Comparison of ENCODE assay signal across 20 mouse cellular contexts in the genomic region with DNA sequence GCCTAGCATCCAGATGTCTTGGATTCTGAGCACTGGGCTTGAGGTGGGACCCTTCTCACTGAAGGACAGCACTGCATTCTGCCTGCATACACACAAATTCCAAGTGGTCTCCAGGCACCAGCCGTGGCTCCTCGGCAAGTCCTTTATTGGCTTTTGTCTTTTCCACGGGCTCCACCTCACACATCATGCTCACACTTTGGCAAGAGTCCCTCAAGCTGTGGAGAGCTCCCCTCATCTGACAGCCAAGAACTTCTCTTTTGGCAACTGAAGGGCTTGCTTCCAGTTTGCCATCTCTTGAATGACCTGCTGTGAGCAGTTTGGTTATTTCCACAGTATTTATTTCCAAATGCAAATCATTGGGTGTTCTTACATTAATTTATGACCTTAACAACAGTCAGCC. TPM values are rescaled to one million over a fixed set of nuclear protein-coding genes. Genes with fewer than 3 reads are reported as not detected.
DNase-seq lines count a peak whose midpoint lies in the region; ATAC-seq and TF ChIP-seq lines count a peak whose summit lies in the region.
"Had no signal": no experiment of that assay in that cellular context is flagged by ENCODE, and none has a peak within 500 bp of the region (broad histone marks: within the 10 kb centered on the region; RNA-seq: fewer than 3 reads in every experiment).

No protein-coding gene starts in this region.

- no peak for ATAC-seq in forebrain, embryonic 14.5 days
- no peak for ATAC-seq in forebrain, embryonic 12.5 days (ENCODE audit: low FRiP score)
- no peak for ATAC-seq in lung, embryonic 14.5 days (ENCODE audit: insufficient read depth)
- ATAC-seq: forebrain, postnatal 0 days; lung, postnatal 0 days had no signal

- TF ChIP-seq CTCF in lung, embryonic 14.5 days (IDR thresholded peaks at IDR 0.05; ENCODE audit: low read depth) = no peak
- TF ChIP-seq CTCF in brain, embryonic 14.5 days (IDR thresholded peaks at IDR 0.05; ENCODE audit: borderline replicate concordance, extremely low read depth, insufficient read depth, insufficient read length) = no peak
- TF ChIP-seq CTCF in olfactory bulb, adult 2 months (IDR thresholded peaks at IDR 0.05; ENCODE audit: insufficient read depth, low read depth, low read length) = no peak

- no peak overlapping the region for H3K4me3 ChIP-seq in forebrain, embryonic 14.5 days (ENCODE audit: low read depth, low read length)
- no peak overlapping the region for H3K4me3 ChIP-seq in forebrain, embryonic 12.5 days (replicated peaks)
- H3K4me3 ChIP-seq in lung, embryonic 14.5 days (ENCODE audit: low read depth, low read length) = no peak overlapping the region
- H3K4me3 ChIP-seq in olfactory bulb, adult 2 months (ENCODE audit: insufficient read depth, low read depth, low read length) = no peak overlapping the region
- H3K4me3 ChIP-seq: erythroblast, embryonic 14.5 days; limb, embryonic 15.5 days; liver, embryonic 15.5 days; megakaryocyte, embryonic 14.5 days; neural tube, embryonic 15.5 days had no signal

- H3K9me3 ChIP-seq in forebrain, embryonic 14.5 days (replicated peaks; ENCODE audit: control insufficient read depth, low read length) = no peaks in the 10 kb centered on the region
- H3K9me3 ChIP-seq in forebrain, embryonic 12.5 days = no peaks in the 10 kb centered on the region
- H3K9me3 ChIP-seq in lung, embryonic 14.5 days (ENCODE audit: low read depth, low read length) = no peaks in the 10 kb centered on the region
- H3K9me3 ChIP-seq: limb, embryonic 15.5 days; neural tube, embryonic 15.5 days had no signal

- DNase-seq in forebrain, embryonic 14.5 days (ENCODE audit: low spot score) = peak; percentile 36
- peak; percentile 3 for DNase-seq in lung, embryonic 14.5 days
- DNase-seq in lung, postnatal 36 days = no peak
- DNase-seq in brain, embryonic 14.5 days (ENCODE audit: low read depth) = peak; percentile 32
- no peak for DNase-seq in right cerebral cortex, adult 2 months (ENCODE audit: low spot score in 2 of 2)
- DNase-seq: adrenal gland, adult 2 months; B cell, adult 2 months; forebrain, postnatal 0 days; heart, postnatal 10 days; kidney, adult 11 months; midbrain, embryonic 14.5 days had no signal

- H3K4me2 ChIP-seq in forebrain, embryonic 14.5 days (ENCODE audit: low read length) = no peak overlapping the region
- H3K4me2 ChIP-seq in forebrain, embryonic 12.5 days = no peak overlapping the region
- no peak overlapping the region for H3K4me2 ChIP-seq in lung, embryonic 14.5 days
- H3K4me2 ChIP-seq: heart, embryonic 11.5 days; limb, embryonic 15.5 days; liver, embryonic 15.5 days; neural tube, embryonic 15.5 days had no signal

- peaks cover 11% of the 10 kb centered on the region; the same call in 1 of the 2 replicates for H3K4me1 ChIP-seq in forebrain, embryonic 14.5 days (ENCODE audit: control insufficient read depth, insufficient read depth, low read length)
- peaks cover 11% of the 10 kb centered on the region for H3K4me1 ChIP-seq in forebrain, embryonic 12.5 days
- H3K4me1 ChIP-seq in lung, embryonic 14.5 days (ENCODE audit: insufficient read depth) = no peaks in the 10 kb centered on the region
- peaks cover 63% of the 10 kb centered on the region for H3K4me1 ChIP-seq in olfactory bulb, adult 2 months (ENCODE audit: control insufficient read depth, insufficient read depth, low read length)
- H3K4me1 ChIP-seq: megakaryocyte, embryonic 14.5 days had no signal

- no peak overlapping the region for H3K9ac ChIP-seq in forebrain, embryonic 14.5 days (ENCODE audit: low read length)
- no peak overlapping the region for H3K9ac ChIP-seq in forebrain, embryonic 12.5 days
- H3K9ac ChIP-seq in lung, embryonic 14.5 days = no peak overlapping the region
- H3K9ac ChIP-seq: forebrain, postnatal 0 days; limb, embryonic 15.5 days; liver, embryonic 15.5 days; neural tube, embryonic 15.5 days had no signal

- no peak for TF ChIP-seq POLR2A in brain, embryonic 14.5 days (IDR thresholded peaks at IDR 0.05; ENCODE audit: borderline replicate concordance, extremely low read depth, insufficient read depth, insufficient read length, poor library complexity, severe bottlenecking)
- no peak for TF ChIP-seq POLR2A in olfactory bulb, adult 2 months (IDR thresholded peaks at IDR 0.05; ENCODE audit: insufficient read depth, low read depth, low read length)

- no peaks in the 10 kb centered on the region for H3K36me3 ChIP-seq in forebrain, embryonic 14.5 days (ENCODE audit: control insufficient read depth, insufficient read depth, low read length)
- H3K36me3 ChIP-seq in forebrain, embryonic 12.5 days (replicated peaks) = no peaks in the 10 kb centered on the region
- no peaks in the 10 kb centered on the region for H3K36me3 ChIP-seq in lung, embryonic 14.5 days (ENCODE audit: insufficient read depth)
- H3K36me3 ChIP-seq: limb, embryonic 15.5 days; liver, embryonic 15.5 days; neural tube, embryonic 15.5 days had no signal

- no peaks in the 10 kb centered on the region for H3K27me3 ChIP-seq in forebrain, embryonic 14.5 days (replicated peaks; ENCODE audit: control insufficient read depth, insufficient read depth, low read length)
- H3K27me3 ChIP-seq in forebrain, embryonic 12.5 days = no peaks in the 10 kb centered on the region
- no peaks in the 10 kb centered on the region for H3K27me3 ChIP-seq in lung, embryonic 14.5 days (ENCODE audit: insufficient read depth, low read length)
- H3K27me3 ChIP-seq: limb, embryonic 15.5 days; liver, embryonic 15.5 days; neural tube, embryonic 15.5 days had no signal

- 80% methylated on average over 3 of the region's 3 CpGs for WGBS in forebrain, embryonic 14.5 days
- 89% methylated on average over 3 of the region's 3 CpGs for WGBS in forebrain, embryonic 12.5 days
- WGBS in lung, embryonic 14.5 days = 67% methylated on average over 3 of the region's 3 CpGs
- 22% methylated on average over 3 of the region's 3 CpGs for WGBS in olfactory bulb, adult 2 months

- no peak overlapping the region for H3K27ac ChIP-seq in forebrain, embryonic 14.5 days (ENCODE audit: low read depth, low read length)
- H3K27ac ChIP-seq in forebrain, embryonic 12.5 days = no peak overlapping the region
- H3K27ac ChIP-seq in lung, embryonic 14.5 days (ENCODE audit: low read depth) = no peak overlapping the region
- H3K27ac ChIP-seq in olfactory bulb, adult 2 months (ENCODE audit: insufficient read depth, low read depth, low read length) = peak overlapping the region; percentile 5; the same call in 1 of the 2 replicates
- H3K27ac ChIP-seq: limb, embryonic 15.5 days; liver, embryonic 15.5 days; neural tube, embryonic 15.5 days had no signal

RNA-seq across cellular contexts. Expression of a gene that starts 30.6 kb away (rescaled TPM):
- polyA plus RNA-seq in forebrain, embryonic 14.5 days (2014; fragmentation: Nextera tagmentation; extraction: Ambion mirVana) = 51.6 and 87.1 TPM in 2 replicates
- 11.0 and 11.7 TPM in 2 replicates for polyA plus RNA-seq in forebrain, embryonic 12.5 days (2016; fragmentation: Nextera tagmentation; extraction: Ambion mirVana)
- 0.41 and 0.59 TPM in 2 replicates for polyA plus RNA-seq in lung, embryonic 14.5 days (2014; fragmentation: Nextera tagmentation; extraction: Ambion mirVana)
- polyA plus RNA-seq in brain, embryonic 14.5 days (2012; rRNA removed) = 87.5 and 126 TPM in 2 replicates
- 150 and 183 TPM in 2 replicates for polyA plus RNA-seq in olfactory bulb, adult 2 months (2012; ENCODE audit: insufficient read depth, insufficient read length, low replicate concordance, missing spikeins)
- polyA plus RNA-seq: erythroblast, embryonic 14.5 days had no signal

Comparison
In these comparisons a context has a peak if more than half of its experiments do, and no peak if none do; other contexts are left out.
1. DNase-seq: peak in forebrain, embryonic 14.5 days (single experiment), lung, embryonic 14.5 days (single experiment) and brain, embryonic 14.5 days (single experiment); none in lung, postnatal 36 days (single experiment) and right cerebral cortex, adult 2 months (0 of 2).